Mouse (Mus musculus) small intestine, adult 2 months (tissue): Measurements from ENCODE around the gene Cpn1.

ENCODE experiments used
- CTCF ChIP-seq: fragments of 200-500 bp; IDR thresholded peaks from 2 replicates; pipeline ENCODE4 v1.5.1; 2012; ENCODE audit warnings: low read depth, mild to moderate bottlenecking, control low read depth, inconsistent platforms, low read length, moderate library complexity, mixed read lengths; ENCODE audit not compliant: insufficient replicate concordance, insufficient read length; ENCODE audit errors: extremely low read depth
- POLR2A ChIP-seq: fragments of 200-500 bp; IDR thresholded peaks from 2 replicates; pipeline ENCODE4 v1.6.1; 2012; ENCODE audit warnings: low read depth, mild to moderate bottlenecking, control low read depth, inconsistent platforms, low read length, moderate library complexity

DNA sequence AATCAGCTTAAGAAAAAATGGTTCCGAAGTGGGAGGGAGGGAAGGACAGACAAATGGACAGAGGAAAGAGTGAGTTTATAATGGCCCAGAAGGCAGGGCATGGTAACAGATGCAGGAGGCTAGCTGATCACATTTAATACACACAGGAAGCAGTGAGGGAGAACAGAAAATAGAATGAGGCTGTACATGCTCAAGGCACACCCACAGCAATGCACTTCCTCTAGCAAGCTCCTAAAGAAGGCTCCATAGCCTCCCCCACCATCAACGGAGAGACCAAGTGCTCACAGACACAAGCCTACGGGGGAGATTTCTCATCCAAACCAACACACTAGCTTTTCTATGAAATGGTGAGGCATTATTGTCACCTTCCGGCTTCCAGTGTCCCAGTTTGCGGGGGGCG, 12.1 kb downstream of the Cpn1 start:
- TF ChIP-seq POLR2A, result no peak
- TF ChIP-seq CTCF, result no peak
